Mouse (Mus musculus) c-Kit-positive CD71-positive TER-119-negative erythroid progenitor cells, embryonic 14.5 days (primary cell): Measurements from ENCODE around the gene Tiparp.

Experiments used
- DNase-seq: peaks from one replicate; pipeline ENCODE4 v3.0.0-alpha.2; 2013; ENCODE audit warnings: low read depth

Gene Tiparp

GRCm38 (mm10) chr3:65529471-65530215 is 1.4 kb downstream of the Tiparp start:
- DNase-seq: no peak

DNA sequence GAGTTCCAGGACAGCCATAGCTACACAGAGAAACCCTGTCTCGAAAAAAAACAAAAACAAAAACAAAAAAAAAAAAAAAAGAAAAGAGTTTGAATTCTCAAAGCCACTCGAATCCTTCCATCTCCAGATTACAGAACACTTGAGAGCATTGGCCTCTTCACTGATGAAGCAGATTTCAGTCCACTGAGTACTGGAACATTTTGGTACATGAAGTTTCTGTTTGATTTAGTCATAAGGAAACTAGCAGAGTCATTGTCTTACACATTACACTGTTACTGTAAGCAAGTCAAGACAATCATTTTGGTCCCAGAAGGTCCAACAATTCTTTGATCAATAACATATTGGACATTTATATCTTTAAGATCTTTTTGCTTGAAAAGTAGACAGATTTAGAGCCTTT is 4.8 kb downstream of the Tiparp start:
- DNase-seq: no peak

DNA sequence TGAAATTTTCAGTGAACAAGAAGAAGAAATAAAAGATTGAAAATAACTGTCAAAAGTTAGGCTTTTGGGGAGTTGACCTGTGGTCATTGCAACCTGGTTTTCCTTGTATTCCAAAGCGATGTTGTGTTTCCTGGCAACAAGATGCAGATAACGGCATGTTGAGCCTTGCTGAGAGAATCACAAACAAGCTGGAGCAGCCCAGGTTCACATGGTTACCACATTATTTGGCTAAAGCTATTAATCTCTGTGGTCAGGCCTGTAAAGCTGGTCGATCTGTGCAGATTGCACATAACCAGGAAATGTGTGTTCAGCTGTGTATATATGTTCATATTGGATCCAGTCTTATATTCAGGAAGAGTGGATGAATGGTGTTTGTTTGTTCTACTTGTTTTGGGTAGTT is 5.4 kb downstream of the Tiparp start:
- DNase-seq: no peak

DNA sequence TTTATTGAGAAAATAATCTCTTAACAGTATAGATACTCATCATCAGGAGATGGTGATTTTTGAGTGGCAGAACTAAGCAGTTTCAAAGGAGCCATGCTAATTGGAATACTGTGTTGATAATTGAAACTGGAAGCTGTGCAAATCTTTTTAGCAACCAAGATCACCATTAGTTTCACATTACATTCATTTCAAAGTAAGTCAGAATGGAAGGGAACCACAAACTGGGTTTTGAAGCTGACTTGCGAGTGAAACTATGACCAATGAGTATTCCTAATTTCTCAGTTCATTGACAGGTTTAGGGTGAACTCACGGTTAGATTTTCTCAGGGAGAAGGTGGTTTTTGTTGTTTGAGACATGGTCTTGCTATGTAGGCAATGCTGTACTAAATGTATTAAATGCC is 6.3 kb downstream of the Tiparp start:
- DNase-seq: no peak

GRCm38 (mm10) chr3:65535087-65535761 is 7.0 kb downstream of the Tiparp start:
- no peak for DNase-seq

DNA sequence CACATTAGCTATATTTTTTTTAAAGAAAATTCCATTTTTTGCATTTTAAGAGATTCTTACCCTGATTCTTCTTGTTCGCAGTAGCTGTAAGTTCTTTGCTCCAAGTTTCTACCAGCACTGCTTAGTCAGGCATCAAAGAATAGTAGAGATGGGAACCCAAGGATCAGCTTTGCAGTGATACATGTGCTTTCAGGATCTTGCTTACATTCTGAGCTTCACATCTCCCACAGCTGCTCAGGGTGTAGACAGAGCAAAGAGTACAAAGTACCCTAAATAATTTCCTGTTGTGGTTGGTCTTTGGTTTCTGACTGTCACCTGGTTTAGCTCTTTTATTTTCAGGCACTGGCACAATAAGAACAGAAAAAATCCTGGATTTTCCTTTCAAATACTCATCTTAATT is 9.1 kb downstream of the Tiparp start:
- no peak for DNase-seq

DNA sequence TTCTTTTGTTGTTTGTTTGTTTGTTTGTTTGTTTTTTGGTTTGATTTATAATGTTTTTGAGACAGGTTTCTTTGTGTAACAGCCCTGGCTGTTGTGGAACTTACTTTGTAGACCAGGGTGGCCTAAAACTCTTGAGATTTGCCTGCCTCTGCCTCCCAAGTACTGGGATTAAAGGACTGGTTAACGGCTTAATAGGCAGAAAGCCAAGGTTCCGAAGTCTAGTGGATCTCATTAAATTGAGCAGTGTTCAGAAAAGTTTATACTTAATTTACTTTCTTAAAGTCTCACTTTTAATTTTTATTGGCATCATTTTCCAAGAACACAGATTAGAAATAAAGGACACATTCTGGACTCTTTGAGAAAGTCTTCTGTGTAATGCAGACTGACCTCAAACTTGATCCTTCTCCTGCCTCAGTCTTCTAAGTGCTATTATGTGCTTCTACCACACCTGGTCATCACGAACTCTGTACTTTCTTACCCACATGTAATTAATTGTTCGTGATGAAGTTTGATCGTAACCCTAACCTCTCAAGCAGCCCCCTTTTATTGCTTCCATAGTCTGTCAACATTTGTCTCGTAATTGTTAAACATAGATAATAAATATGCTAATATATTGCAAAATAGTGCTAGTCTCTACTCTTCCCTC is 12.8 kb downstream of the Tiparp start:
- no peak for DNase-seq

- DNase-seq: no peak
These were observed 13.3 kb downstream of the Tiparp start for GRCm38 (mm10) chr3:65541552-65541935.

GRCm38 (mm10) chr3:65549785-65550184 is 21.6 kb downstream of the Tiparp start:
- no peak for DNase-seq

DNA sequence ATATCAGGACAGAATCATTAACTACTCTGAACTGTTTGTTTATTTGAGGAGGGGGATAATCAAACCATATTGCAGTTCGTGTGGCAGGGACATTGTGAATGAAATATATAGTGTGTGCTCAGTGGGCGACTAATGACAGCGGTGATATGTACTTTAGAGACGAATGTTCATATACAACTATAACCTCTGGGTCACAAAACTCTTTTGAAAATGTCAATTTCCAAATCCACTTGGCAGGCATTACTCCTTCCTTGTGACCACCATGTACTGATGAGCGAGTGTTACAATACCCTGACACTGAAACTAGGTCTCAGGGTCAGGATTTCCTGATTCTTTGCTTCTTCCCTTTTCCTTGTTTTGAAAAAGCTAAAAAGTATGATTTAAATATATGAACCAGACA is 22.9 kb downstream of the Tiparp start:
- DNase-seq: no peak

DNA sequence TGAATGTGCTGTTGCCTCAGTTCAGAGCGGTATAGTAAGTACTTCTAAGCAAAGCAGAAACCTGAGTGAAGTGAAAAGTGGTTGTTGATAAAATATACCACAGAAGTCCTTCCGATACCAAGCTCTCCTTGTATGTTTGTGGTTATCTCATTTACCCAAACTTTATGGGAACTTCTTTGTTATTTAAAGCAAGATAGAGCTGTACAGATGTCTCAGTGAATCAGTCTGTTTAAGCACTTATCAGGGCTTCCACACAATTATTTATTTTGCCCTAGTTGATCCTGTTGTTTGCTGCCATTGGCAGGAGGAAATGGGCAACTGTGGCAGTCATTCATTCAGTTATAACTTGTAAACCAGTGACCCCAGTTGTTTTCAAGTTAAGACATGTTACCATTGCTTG is 26.4 kb downstream of the Tiparp start:
- no peak for DNase-seq

GRCm38 (mm10) chr3:65558679-65559078 is 30.5 kb downstream of the Tiparp start:
- no peak for DNase-seq

DNA sequence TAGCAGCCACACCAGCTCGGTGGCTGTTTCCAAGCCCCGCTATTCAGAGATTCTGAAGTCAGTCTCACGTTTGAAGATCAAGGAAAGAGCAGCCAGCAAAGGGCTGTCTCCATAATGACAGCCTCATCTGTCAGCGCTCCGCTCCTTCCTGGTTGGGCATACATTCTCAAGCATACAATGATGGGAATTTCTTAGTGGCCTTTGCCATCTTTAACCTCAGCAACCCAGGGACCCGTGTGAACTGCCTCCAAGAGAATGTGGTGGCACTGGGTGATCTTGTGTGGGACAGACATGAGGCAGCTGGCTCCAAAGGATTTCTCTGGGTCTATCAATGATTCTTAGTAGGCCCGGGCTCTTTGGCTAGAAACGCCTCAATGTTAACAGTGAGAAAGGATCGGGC is 34.0 kb downstream of the Tiparp start:
- no peak for DNase-seq

- DNase-seq: no peak
These were observed 34.5 kb downstream of the Tiparp start for GRCm38 (mm10) chr3:65562694-65563093.

DNA sequence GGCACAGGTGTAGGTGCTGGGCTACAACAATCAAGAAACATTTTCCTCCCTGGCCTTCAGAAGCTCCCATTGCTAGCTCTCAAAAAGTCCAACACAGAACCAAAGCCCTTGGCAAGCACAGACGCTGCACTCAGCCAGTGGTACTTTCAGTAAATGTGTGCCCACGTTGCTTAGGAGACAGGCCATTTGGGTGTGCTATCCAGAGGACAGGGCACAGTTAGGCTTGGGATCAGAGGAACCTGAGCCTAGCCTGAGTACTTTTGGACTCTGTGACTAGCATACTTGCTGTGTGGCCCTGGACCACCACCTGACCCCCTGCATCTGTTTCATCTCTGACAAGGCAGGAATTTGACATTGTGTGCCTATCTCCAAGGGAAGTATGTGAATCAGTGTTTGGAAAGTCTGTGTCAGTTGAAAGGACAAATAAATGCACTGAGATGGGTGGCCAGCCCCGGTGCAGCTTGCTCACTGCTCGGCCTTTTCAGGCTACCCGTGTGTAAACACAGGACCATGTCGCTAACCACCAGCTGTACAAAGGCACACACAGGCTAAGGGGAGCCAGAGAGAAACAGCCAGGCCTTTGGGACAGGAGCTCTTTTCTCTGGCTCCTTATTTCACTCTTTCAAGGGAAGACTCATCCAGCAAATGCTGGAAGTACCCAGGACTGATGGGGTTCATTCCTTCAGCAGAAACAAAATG is 35.9 kb downstream of the Tiparp start:
- no peak for DNase-seq

DNA sequence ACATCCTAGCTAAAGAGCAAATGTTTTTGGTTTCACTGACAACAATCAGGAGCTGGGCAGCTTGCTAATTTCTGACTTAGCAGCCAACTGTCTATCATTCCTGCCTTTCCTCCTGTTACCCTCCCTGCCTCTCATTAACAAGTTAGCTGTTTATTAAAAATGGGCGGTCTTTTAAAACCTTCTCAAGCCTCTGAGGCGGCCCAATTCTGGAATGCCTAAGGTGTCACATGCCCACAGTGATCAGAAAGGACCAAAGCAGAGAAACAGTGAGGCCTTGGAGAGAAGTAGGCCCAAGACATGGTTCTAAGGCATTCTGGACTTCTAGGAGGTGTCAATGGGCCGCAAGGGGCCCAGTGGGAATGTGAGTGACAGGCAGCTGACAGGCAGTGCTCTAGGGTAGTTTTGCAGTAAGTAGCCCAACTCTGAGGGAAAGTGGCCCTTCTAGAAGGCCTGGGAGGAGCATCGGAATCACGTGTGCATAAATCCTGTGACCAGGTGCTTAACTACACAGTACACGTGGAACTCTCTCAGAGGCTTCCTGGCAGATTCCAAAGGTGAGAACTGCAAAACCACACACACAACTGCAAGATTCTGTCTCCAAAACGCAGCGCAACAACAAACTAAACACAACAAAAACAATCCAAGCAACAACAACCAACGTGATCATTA is 37.6 kb downstream of the Tiparp start:
- no peak for DNase-seq

DNA sequence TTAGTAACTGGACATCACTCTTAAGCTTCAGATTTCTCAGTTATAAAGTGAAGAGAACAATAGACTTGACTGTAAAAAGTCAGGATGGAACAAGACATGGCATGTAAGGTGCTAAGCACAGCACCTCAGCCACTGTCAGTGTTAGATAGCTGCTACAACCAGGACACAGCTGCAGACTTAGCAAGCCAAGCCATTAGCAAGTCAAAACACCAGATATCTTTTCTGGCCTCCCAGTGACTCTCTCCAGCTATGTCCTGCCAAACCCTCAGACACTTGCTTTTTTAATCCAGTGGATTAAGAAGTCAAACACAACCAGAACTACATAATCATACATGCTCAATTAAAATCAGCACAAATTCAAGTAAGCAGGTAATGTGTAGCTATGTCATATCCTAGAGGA is 41.7 kb downstream of the Tiparp start:
- DNase-seq: no peak

DNA sequence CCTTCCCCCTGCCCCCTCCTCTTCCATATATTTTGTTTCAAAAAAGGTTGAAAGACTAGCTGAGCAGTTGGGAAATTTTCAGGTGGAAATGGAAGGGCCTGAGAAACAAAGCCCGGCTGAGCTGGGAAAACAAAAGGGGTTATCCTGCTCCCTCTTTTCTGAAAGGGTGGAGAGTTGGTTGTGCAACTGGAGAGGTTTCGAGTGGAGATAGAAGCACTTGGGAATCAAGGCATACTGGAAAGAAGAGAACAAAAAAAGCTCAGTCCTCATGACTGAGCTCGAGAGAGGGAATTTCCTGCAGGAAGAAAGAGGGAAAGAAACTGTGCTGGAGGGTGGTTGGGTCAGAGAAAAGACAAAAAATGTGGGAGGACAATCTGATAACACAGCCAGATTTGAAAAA is 45.3 kb downstream of the Tiparp start:
- DNase-seq: no peak

DNA sequence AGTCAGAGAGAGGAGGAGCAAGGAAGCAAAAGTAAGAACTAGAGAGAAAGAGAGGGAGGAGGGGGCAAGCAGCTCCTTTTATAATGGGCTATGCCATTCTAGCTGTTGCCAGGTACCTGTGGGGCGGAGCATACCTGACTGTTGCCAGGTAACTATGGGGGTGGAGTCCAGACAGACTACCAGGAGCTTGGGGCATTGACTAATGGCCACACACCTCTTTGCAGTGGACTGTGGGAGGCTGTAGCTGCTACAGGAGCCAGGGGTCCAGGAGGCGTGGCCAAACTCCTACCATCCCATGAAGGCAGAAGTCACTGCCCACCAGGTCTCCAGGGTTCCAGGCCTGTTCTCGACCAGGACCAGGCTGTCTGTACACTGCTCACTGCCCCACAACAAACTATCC is 49.4 kb downstream of the Tiparp start:
- DNase-seq: no peak

- DNase-seq: no peak
These were observed 51.2 kb downstream of the Tiparp start for GRCm38 (mm10) chr3:65579260-65579921.

DNA sequence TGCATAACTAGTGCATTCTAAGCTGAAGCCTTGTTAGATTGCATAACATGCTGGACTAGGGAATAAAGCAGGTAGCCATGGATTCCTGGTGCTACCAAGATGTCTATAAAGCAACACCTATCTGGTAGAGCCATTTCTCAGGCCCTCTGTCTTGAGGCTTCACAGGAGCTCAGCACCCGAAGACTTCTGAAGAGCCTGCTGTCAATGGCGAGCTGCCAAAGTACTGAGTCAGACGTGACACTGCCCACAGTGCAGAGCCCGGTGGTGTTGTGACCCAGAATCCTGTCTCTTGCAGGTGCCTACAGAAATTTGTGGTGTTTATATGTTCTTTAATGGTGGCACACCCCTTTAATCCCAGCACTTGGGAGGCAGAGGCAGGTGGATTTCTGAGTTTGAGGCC is 53.4 kb downstream of the Tiparp start:
- no peak for DNase-seq

DNA sequence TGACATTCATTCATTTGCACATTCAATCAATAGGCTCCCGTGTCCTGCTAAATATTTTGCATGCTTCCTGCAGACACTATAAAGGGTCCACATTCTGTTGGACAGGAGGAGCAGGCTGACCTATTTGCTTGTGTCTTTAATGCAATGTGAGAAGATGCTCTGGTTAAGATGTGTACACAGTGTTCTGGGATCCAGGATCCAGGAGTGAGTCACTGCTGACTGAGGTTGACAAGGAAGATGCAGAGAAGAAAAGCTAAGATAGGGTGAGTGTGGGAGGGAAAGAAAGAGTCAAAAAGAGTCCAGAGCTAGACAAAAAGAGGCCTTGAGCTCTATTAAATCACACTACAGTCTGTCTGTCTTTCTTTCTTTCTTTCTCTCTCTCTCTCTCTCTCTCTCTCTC is 56.1 kb downstream of the Tiparp start:
- no peak for DNase-seq
